Mouse (Mus musculus) heart, postnatal 0 days (tissue): ENCODE measurements around the gene Dnaaf3.
A peak's percentile ranks its signal among the peaks of the same experiment; 100 is the strongest.

ENCODE experiments used
- CTCF ChIP-seq: IDR thresholded peaks from 2 replicates; pipeline ENCODE4 v1.5.1; 2016; ENCODE audit warnings: antibody characterized with exemption, control low read depth, low read depth
- EP300 ChIP-seq: IDR thresholded peaks from 2 replicates; pipeline ENCODE4 v1.6.1; 2016; ENCODE audit warnings: antibody characterized with exemption, low read depth

- TF ChIP-seq CTCF (peak; percentile 17; the same call in 1 of the 2 replicates), EP300 (no peak)
Measured at GRCm38 (mm10) chr7:4511489-4512224, 20.6 kb downstream of the Dnaaf3 start.
